Mouse (Mus musculus): ENCODE measurements around the gene Ets1. TPM values are rescaled to one million over a fixed set of nuclear protein-coding genes. Genes with fewer than 3 reads are reported as not detected.

Gene Ets1
- total and polyA plus RNA-seq, 3 experiments = 10.0 to 23.5 (median 19.8) TPM

DNA sequence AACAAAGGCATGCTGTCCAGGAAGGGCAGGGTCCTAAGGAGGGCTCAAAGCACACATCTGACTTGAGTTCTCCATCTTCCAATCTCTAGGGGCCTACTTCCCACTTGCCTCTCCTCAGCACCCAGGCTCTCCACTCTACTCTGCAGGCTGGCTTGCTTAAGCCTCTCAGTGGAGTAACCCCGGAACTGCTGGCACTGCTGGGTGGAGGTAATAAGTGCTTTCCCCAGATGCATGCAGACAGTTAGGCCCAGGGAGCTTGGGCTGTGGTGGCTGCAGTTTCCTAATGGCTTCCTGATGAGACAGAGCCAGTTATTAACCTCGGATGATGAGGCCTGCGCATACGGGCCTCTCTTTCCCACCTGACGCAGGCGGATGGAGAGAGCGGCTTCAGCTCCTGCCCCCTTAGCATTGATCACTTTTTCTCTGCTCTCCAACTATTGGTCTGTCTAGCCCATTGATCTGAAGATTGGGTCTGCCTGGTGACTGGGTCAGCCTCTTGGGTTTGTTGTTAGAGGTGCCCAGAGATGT lies 76.4 kb downstream of the Ets1 start:
- peaks cover 0 to 49% of the 10 kb centered on the region in 2 experiments for H3K36me3 ChIP-seq (replicated peaks in 1 of 2; ENCODE audit: control insufficient read depth in 1 of 2, insufficient read depth in 1 of 2, low read length in 1 of 2)
- H3K4me1 ChIP-seq (ENCODE audit: control insufficient read depth in 1 of 2, insufficient read depth in 2 of 2) = peaks cover 4 to 87% of the 10 kb centered on the region in 2 experiments

DNA sequence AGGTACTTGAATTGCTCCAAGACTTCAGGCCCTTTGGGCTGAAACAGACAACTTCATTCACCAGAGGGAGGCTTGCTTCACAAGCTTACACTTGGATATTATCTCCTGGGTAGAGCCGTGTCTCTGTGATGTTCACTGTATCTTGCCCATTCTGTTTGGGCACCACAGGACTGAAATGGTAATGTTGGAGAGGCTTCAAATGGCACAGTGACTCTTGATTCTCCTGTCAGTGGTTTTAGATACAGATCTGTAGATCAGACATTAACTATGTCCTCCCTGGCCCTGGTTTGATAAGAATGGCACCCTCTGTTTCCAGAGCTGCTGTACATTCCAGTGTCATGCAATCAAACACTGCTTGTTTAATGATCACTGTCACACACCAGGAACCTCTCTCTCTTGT lies 77.1 kb downstream of the Ets1 start:
- dilution Hi-C loops (cut with MboI; ENCODE audit: extremely low pct_ligation_motif_present, extremely low pct_unique_long_range_greater_than_20kb, low sequenced_read_pairs) = no loop called here
- no peak for DNase-seq (ENCODE audit: extremely low read depth)
- no peaks in the 10 kb centered on the region for H3K9me3 ChIP-seq (replicated peaks; ENCODE audit: low read length)
- no peaks in the 10 kb centered on the region for H3K79me2 ChIP-seq (replicated peaks; ENCODE audit: control insufficient read depth, extremely low read depth, insufficient read depth, poor library complexity, severe bottlenecking)
- TF ChIP-seq TCF12 (IDR thresholded peaks at IDR 0.05; ENCODE audit: low read depth, low read length) = no peak
- no peak for TF ChIP-seq MYC (IDR thresholded peaks at IDR 0.05; ENCODE audit: low read depth, low read length)
- no peak for TF ChIP-seq ZNF384 (IDR thresholded peaks at IDR 0.05; ENCODE audit: low read depth, low read length)
- no peak for TF ChIP-seq NELFE (IDR thresholded peaks at IDR 0.05; ENCODE audit: low read depth, low read length)
- no peak for TF ChIP-seq USF1 (IDR thresholded peaks at IDR 0.05; ENCODE audit: low read depth, low read length)
- in situ Hi-C loops (cut with MboI; ENCODE audit: low pct_ligation_motif_present, low pct_unique_long_range_greater_than_20kb, low sequenced_read_pairs) = loop anchor here (25.0 kb wide), 1 partner anchor 224 kb away; no protein-coding TSS in a partner anchor
- H3K36me3 ChIP-seq (replicated peaks in 1 of 2; ENCODE audit: control insufficient read depth in 1 of 2, insufficient read depth in 1 of 2, low read length in 1 of 2) = peaks cover 0 to 52% of the 10 kb centered on the region in 2 experiments
- no peak overlapping the region for H3K4me3 ChIP-seq (replicated peaks in 1 of 3; ENCODE audit: low read depth in 2 of 3, low read length in 2 of 3, poor library complexity in 1 of 3)
- H3K4me1 ChIP-seq (ENCODE audit: control insufficient read depth in 1 of 2, insufficient read depth in 2 of 2) = peaks cover 4 to 91% of the 10 kb centered on the region in 2 experiments
- H3K9ac ChIP-seq (ENCODE audit: insufficient read depth, low read depth) = no peak overlapping the region
- no peaks in the 10 kb centered on the region for H3K27me3 ChIP-seq (replicated peaks)
- no peak overlapping the region for H3K4me2 ChIP-seq (ENCODE audit: insufficient read depth, low read depth, poor library complexity, severe bottlenecking)
- no peak overlapping the region for H3K27ac ChIP-seq (ENCODE audit: insufficient read depth, low read depth)

More for the DNA sequence above, 76.4 kb downstream of the Ets1 start:
- no peak overlapping the region for H3K4me3 ChIP-seq (replicated peaks in 1 of 3; ENCODE audit: low read depth in 2 of 3, low read length in 2 of 3, poor library complexity in 1 of 3)
- no peaks in the 10 kb centered on the region for H3K27me3 ChIP-seq (replicated peaks)
- no peaks in the 10 kb centered on the region for H3K79me2 ChIP-seq (replicated peaks; ENCODE audit: control insufficient read depth, extremely low read depth, insufficient read depth, poor library complexity, severe bottlenecking)
- dilution Hi-C loops (cut with MboI; ENCODE audit: extremely low pct_ligation_motif_present, extremely low pct_unique_long_range_greater_than_20kb, low sequenced_read_pairs) (no loop called here), in situ Hi-C loops (cut with MboI; ENCODE audit: low pct_ligation_motif_present, low pct_unique_long_range_greater_than_20kb, low sequenced_read_pairs) (loop anchor here (25.0 kb wide), 1 partner anchor 225 kb away; no protein-coding TSS in a partner anchor)
- no peaks in the 10 kb centered on the region for H3K9me3 ChIP-seq (replicated peaks; ENCODE audit: low read length)
- H3K4me2 ChIP-seq (ENCODE audit: insufficient read depth, low read depth, poor library complexity, severe bottlenecking) = no peak overlapping the region
- no peak for DNase-seq (ENCODE audit: extremely low read depth)
- H3K27ac ChIP-seq (ENCODE audit: insufficient read depth, low read depth) = no peak overlapping the region
- no peak overlapping the region for H3K9ac ChIP-seq (ENCODE audit: insufficient read depth, low read depth)
- TF ChIP-seq PAX5 (IDR thresholded peaks at IDR 0.05; ENCODE audit: low read length) (no peak), MXI1 (IDR thresholded peaks at IDR 0.05; ENCODE audit: low read depth, low read length) (no peak), UBTF (IDR thresholded peaks at IDR 0.05; ENCODE audit: low read depth, low read length) (no peak), USF1 (IDR thresholded peaks at IDR 0.05; ENCODE audit: low read depth, low read length) (no peak), ZC3H11A (IDR thresholded peaks at IDR 0.05; ENCODE audit: low read depth, low read length) (no peak), SMC3 (IDR thresholded peaks at IDR 0.05; ENCODE audit: low read depth, low read length) (no peak), ZNF384 (IDR thresholded peaks at IDR 0.05; ENCODE audit: low read depth, low read length) (no peak), RCOR1 (conservative IDR thresholded peaks at IDR 0.05; ENCODE audit: low read depth, low read length) (no peak), HCFC1 (IDR thresholded peaks at IDR 0.05; ENCODE audit: low read depth, low read length) (no peak)

DNA sequence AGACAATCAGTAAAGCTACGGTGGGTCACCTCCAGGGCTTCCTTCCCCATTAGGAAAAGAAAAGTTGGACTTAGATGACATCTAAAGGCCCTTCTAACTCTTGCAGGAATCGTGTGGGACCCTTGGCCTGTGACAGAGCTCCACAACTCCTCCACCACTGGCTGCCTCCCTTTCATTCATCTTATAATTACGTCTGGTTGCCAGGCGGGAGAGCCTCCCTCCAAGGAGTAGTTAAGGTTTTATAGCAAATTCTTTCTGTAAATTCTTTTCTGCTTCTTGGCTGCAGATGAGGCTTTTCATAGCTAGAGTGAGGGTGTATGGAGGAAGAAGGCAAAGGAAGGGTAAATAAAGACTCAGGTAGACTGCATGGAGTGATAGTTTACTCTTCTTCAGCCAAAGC lies 77.8 kb downstream of the Ets1 start:
- Histone ChIP-seq H3K9me3 (replicated peaks; ENCODE audit: low read length) (no peaks in the 10 kb centered on the region), H3K36me3 (replicated peaks in 1 of 2; ENCODE audit: control insufficient read depth in 1 of 2, insufficient read depth in 1 of 2, low read length in 1 of 2) (peaks cover 0 to 53% of the 10 kb centered on the region in 2 experiments), H3K4me3 (replicated peaks in 1 of 3; ENCODE audit: low read depth in 2 of 3, low read length in 2 of 3, poor library complexity in 1 of 3) (no peak overlapping the region), H3K27ac (ENCODE audit: insufficient read depth, low read depth) (no peak overlapping the region), H3K4me1 (ENCODE audit: control insufficient read depth in 1 of 2, insufficient read depth in 2 of 2) (peaks cover 4 to 91% of the 10 kb centered on the region in 2 experiments), H3K27me3 (replicated peaks) (no peaks in the 10 kb centered on the region), H3K4me2 (ENCODE audit: insufficient read depth, low read depth, poor library complexity, severe bottlenecking) (no peak overlapping the region), H3K79me2 (replicated peaks; ENCODE audit: control insufficient read depth, extremely low read depth, insufficient read depth, poor library complexity, severe bottlenecking) (no peaks in the 10 kb centered on the region), H3K9ac (ENCODE audit: insufficient read depth, low read depth) (no peak overlapping the region)
- in situ Hi-C loops (cut with MboI; ENCODE audit: low pct_ligation_motif_present, low pct_unique_long_range_greater_than_20kb, low sequenced_read_pairs) (loop anchor here (25.0 kb wide), 1 partner anchor 224 kb away; no protein-coding TSS in a partner anchor), dilution Hi-C loops (cut with MboI; ENCODE audit: extremely low pct_ligation_motif_present, extremely low pct_unique_long_range_greater_than_20kb, low sequenced_read_pairs) (no loop called here)
- TF ChIP-seq RCOR1 (conservative IDR thresholded peaks at IDR 0.05; ENCODE audit: low read depth, low read length) (no peak), MYC (IDR thresholded peaks at IDR 0.05; ENCODE audit: low read depth, low read length) (no peak), BHLHE40 (IDR thresholded peaks at IDR 0.05; ENCODE audit: low read depth, low read length) (no peak), JUN (IDR thresholded peaks at IDR 0.05; ENCODE audit: insufficient read depth, low read depth, low read length) (no peak), MAZ (IDR thresholded peaks at IDR 0.05; ENCODE audit: low read depth, low read length) (no peak), HCFC1 (IDR thresholded peaks at IDR 0.05; ENCODE audit: low read depth, low read length) (no peak), EP300 (IDR thresholded peaks at IDR 0.05; ENCODE audit: low read length) (no peak), SMC3 (IDR thresholded peaks at IDR 0.05; ENCODE audit: low read depth, low read length) (no peak), USF1 (IDR thresholded peaks at IDR 0.05; ENCODE audit: low read depth, low read length) (no peak), GABPA (IDR thresholded peaks at IDR 0.05; ENCODE audit: insufficient replicate concordance, low read depth, low read length) (no peak)
- DNase-seq (ENCODE audit: extremely low read depth) = no peak

Data from CH12.LX (cell line).